Mouse (Mus musculus): ENCODE measurements around the gene Col1a2. TPM values are rescaled to one million over a fixed set of nuclear protein-coding genes. Genes with fewer than 3 reads are reported as not detected.

The Col1a2 gene
- polyA plus RNA-seq, 1 experiment from 2014 or later = 384 TPM

Other genes with a start within 250 kb of the Col1a2 start
- gene Casd1, start 96.0 kb downstream of the Col1a2 start, polyA plus RNA-seq (2016; fragmentation: Nextera tagmentation; extraction: Ambion mirVana) = 45.3 and 50.0 TPM in 2 replicates
- 69.2 and 71.7 TPM in 2 replicates for gene Sgce, start 242.4 kb downstream of the Col1a2 start, polyA plus RNA-seq (2016; fragmentation: Nextera tagmentation; extraction: Ambion mirVana)
- gene Peg10, start 242.5 kb downstream of the Col1a2 start, polyA plus RNA-seq (2016; fragmentation: Nextera tagmentation; extraction: Ambion mirVana) = 8.5 and 12.5 TPM in 2 replicates

All from hindbrain, embryonic 12.5 days (tissue).